In genomic region chr3:88147444-88147843, GRCm38 (mm10) we compare ENCODE assay signal across 11 mouse cellular contexts. TPM values are rescaled to one million over a fixed set of nuclear protein-coding genes. Genes with fewer than 3 reads are reported as not detected.
A peak's percentile ranks its signal among the peaks of the same experiment; 100 is the strongest.
DNase-seq lines count a peak whose midpoint lies in the region; ATAC-seq and TF ChIP-seq lines count a peak whose summit lies in the region.
"Had no signal": no experiment of that assay in that cellular context is flagged by ENCODE, and none has a peak within 500 bp of the region (broad histone marks: within the 10 kb centered on the region; RNA-seq: fewer than 3 reads in every experiment).

No protein-coding gene starts in this region.

- intact Hi-C loops in heart, postnatal 25 days (cut with DNase I), result no loop called here

- H3K9me3 ChIP-seq in heart, embryonic 11.5 days (replicated peaks; ENCODE audit: control insufficient read depth, low read length), result no peaks in the 10 kb centered on the region
- H3K9me3 ChIP-seq in limb, embryonic 14.5 days (ENCODE audit: control insufficient read depth, low read length), result no peaks in the 10 kb centered on the region
- H3K9me3 ChIP-seq: hindbrain, embryonic 15.5 days had no signal

- 65% methylated on average over 2 of the region's 2 CpGs for WGBS in heart, embryonic 11.5 days (ENCODE audit: insufficient replicate concordance)
- WGBS in spleen, adult 2 months, result 28% methylated on average over 2 of the region's 2 CpGs
- WGBS in limb, embryonic 14.5 days, result 74% methylated on average over 2 of the region's 2 CpGs

- H3K27me3 ChIP-seq in heart, embryonic 11.5 days (ENCODE audit: control insufficient read depth, insufficient read depth, low read length), result no peaks in the 10 kb centered on the region
- no peaks in the 10 kb centered on the region for H3K27me3 ChIP-seq in spleen, adult 2 months (ENCODE audit: control insufficient read depth, insufficient read depth, low read length)
- H3K27me3 ChIP-seq in limb, embryonic 14.5 days (ENCODE audit: control insufficient read depth, insufficient read depth, low read length), result no peaks in the 10 kb centered on the region
- H3K27me3 ChIP-seq: hindbrain, embryonic 15.5 days had no signal

- H3K4me2 ChIP-seq in heart, embryonic 11.5 days, result peak overlapping the region; percentile 97; the same call in 1 of the 2 replicates
- 0 out of 2 replicates have a peak overlapping the region, but pooled peaks have one; percentile 14 for H3K4me2 ChIP-seq in limb, embryonic 14.5 days (replicated peaks; ENCODE audit: low read depth, low read length, severe bottlenecking)
- H3K4me2 ChIP-seq: hindbrain, embryonic 15.5 days had no signal

- DNase-seq in heart, postnatal 25 days (ENCODE audit: low spot score), result no peak
- no peak for DNase-seq in spleen, adult 2 months (ENCODE audit: low read depth in 1 of 2, low spot score in 2 of 2)
- no peak for DNase-seq in spleen, adult 12 weeks (ENCODE audit: low spot score)
- no peak for DNase-seq in limb, embryonic 14.5 days (ENCODE audit: low spot score)
- peak; percentile 72 for DNase-seq in thymus, postnatal 4 days
- no peak for DNase-seq in lung, postnatal 36 days
- DNase-seq in embryo, embryonic 10.5 days (ENCODE audit: low spot score), result no peak
- DNase-seq: lung, postnatal 4 days had no signal

- H3K27ac ChIP-seq in heart, embryonic 11.5 days (ENCODE audit: low read depth, low read length), result peak overlapping the region; percentile 100; the same call in 1 of the 2 replicates
- H3K27ac ChIP-seq in spleen, adult 2 months (ENCODE audit: insufficient read depth, low read length), result peak overlapping the region; percentile 98
- no peak overlapping the region for H3K27ac ChIP-seq in limb, embryonic 14.5 days (replicated peaks; ENCODE audit: low read depth, low read length)
- H3K27ac ChIP-seq: hindbrain, embryonic 15.5 days; kidney, postnatal 0 days had no signal

- H3K4me3 ChIP-seq in heart, embryonic 11.5 days (ENCODE audit: low read depth, low read length), result no peak overlapping the region
- no peak overlapping the region for H3K4me3 ChIP-seq in spleen, adult 2 months (ENCODE audit: extremely low read depth, insufficient read depth, insufficient read length)
- H3K4me3 ChIP-seq in limb, embryonic 14.5 days (replicated peaks; ENCODE audit: low read length), result no peak overlapping the region
- H3K4me3 ChIP-seq: hindbrain, embryonic 15.5 days had no signal

- TF ChIP-seq CTCF in spleen, adult 2 months (IDR thresholded peaks at IDR 0.05; ENCODE audit: extremely low read depth, insufficient read depth, insufficient read length, insufficient replicate concordance), result no peak

- no peak for TF ChIP-seq POLR2A in spleen, adult 2 months (IDR thresholded peaks at IDR 0.05; ENCODE audit: low read depth, low read length)
- TF ChIP-seq POLR2A in limb, embryonic 14.5 days (IDR thresholded peaks at IDR 0.05; ENCODE audit: borderline replicate concordance, extremely low read depth, insufficient read depth, insufficient read length), result no peak

- H3K9ac ChIP-seq in heart, embryonic 11.5 days (ENCODE audit: low read depth, low read length), result peak overlapping the region; percentile 16; the same call in 1 of the 2 replicates
- H3K9ac ChIP-seq in limb, embryonic 14.5 days (ENCODE audit: low read depth, low read length, severe bottlenecking), result no peak overlapping the region
- H3K9ac ChIP-seq: hindbrain, embryonic 15.5 days had no signal

- no peak for ATAC-seq in heart, embryonic 11.5 days (replicated peaks; ENCODE audit: insufficient number of reproducible peaks, low FRiP score, low TSS enrichment)
- no peak for ATAC-seq in limb, embryonic 14.5 days (ENCODE audit: low FRiP score, low read depth)

- no peaks in the 10 kb centered on the region for H3K36me3 ChIP-seq in heart, embryonic 11.5 days (ENCODE audit: control insufficient read depth, insufficient read depth, low read length)
- peaks cover 1% of the 10 kb centered on the region; the same call in 1 of the 2 replicates for H3K36me3 ChIP-seq in spleen, adult 2 months (ENCODE audit: control insufficient read depth, insufficient read depth, low read length)
- H3K36me3 ChIP-seq in limb, embryonic 14.5 days (ENCODE audit: control insufficient read depth, insufficient read depth, low read length), result peaks cover 5% of the 10 kb centered on the region
- H3K36me3 ChIP-seq: hindbrain, embryonic 15.5 days had no signal

- peaks cover 88% of the 10 kb centered on the region for H3K4me1 ChIP-seq in heart, embryonic 11.5 days (ENCODE audit: control insufficient read depth, insufficient read depth, low read length)
- peaks cover 79% of the 10 kb centered on the region for H3K4me1 ChIP-seq in spleen, adult 2 months (ENCODE audit: control insufficient read depth, insufficient read depth, insufficient read length)
- peaks cover 76% of the 10 kb centered on the region for H3K4me1 ChIP-seq in limb, embryonic 14.5 days (ENCODE audit: control insufficient read depth, insufficient read depth, low read length)

RNA-seq across cellular contexts. Expression of gene Mef2d, which starts 5.3 kb away (rescaled TPM):
- polyA plus RNA-seq in heart, embryonic 11.5 days (2014; fragmentation: Nextera tagmentation; extraction: Ambion mirVana), result 39.8 and 45.1 TPM in 2 replicates
- 100 to 1,000 TPM; 111 to 122 TPM for total RNA-seq in heart, postnatal 25 days (2021)
- 119 and 142 TPM in 2 replicates for polyA plus RNA-seq in spleen, adult 2 months (2012; rRNA removed)
- 58.7 and 79.0 TPM in 2 replicates for polyA plus RNA-seq in limb, embryonic 14.5 days (2012; rRNA removed)
- polyA plus RNA-seq in limb, embryonic 14.5 days (2014; fragmentation: Nextera tagmentation; extraction: Ambion mirVana), result 27.4 and 29.6 TPM in 2 replicates
